Mouse (Mus musculus) left cerebral cortex, adult 8-10 months (tissue): ENCODE data around the gene Fgfr1op2. TPM values are rescaled to one million over a fixed set of nuclear protein-coding genes. Genes with fewer than 3 reads are reported as not detected.
"Not testable (repeated sequence)": the region's sequence is repeated elsewhere in the genome, so short reads cannot be mapped to it uniquely, and the experiment has no call there.

ENCODE experiments used
- DNase-seq, 2 experiments: peaks; one replicate each; pipeline ENCODE4 v3.0.0; 2022; ENCODE audit warnings: low spot score in 2 of 2
- total RNA-seq, 4 experiments: library from RNA; stranded (reverse); gene quantifications; 2 replicates each; pipeline ENCODE4 v1.2.4; 2022

Fgfr1op2 gene
- 10 to 100 TPM; 92.6 to 96.2 (median 94.2) TPM for total RNA-seq

DNA sequence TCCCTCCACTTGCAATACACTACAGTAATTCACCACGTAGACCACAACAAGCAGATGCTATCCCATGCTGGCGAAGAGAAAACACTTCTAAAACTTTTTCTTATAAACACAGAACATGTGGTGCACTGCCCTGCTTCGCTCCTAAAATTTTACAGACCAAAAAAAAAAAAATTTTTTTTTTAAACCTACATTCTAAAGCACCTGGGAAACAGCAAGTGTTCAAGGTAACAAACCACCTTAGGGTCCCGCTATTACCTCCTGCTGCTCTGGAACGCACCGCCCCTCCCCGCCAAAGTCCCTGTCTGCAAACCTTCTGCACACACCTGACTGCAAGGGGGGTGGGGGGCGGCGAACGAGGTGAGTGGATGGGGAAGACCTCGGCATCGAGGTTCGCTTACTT, at the start of gene Fgfr1op2:
Fgfr1op2 (plus strand) TSS at position 301 of the 400 bp plus-strand sequence.
- DNase-seq, result no peak

GRCm38 (mm10) chr6:146527537-146527936, 49.5 kb upstream of the Fgfr1op2 start:
- DNase-seq, result no peak

GRCm38 (mm10) chr6:146530363-146530762, 46.6 kb upstream of the Fgfr1op2 start:
- DNase-seq, result no peak

DNA sequence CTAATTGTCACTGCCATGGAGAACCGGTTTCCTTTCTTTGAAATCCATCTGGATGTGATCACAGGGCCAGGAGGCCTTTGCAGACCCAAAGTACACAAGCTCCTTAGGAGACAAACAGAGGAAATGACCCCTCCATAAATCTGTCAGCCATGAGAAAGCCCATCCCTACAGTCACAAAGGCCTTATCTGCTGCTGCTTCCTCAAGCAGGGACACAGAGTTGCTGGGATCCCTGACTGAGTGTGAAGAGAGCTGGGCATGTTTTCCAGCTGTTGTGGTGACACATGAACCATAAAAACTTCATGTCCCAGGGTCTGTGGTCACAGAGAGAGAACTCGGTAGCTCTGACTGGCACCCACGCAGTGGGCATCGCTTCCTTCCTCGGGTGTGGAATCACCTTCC, 46.2 kb upstream of the Fgfr1op2 start:
- no peak for DNase-seq

- DNase-seq, result no peak
Observed at GRCm38 (mm10) chr6:146533146-146533545, 43.9 kb upstream of the Fgfr1op2 start.

- DNase-seq, result no peak
Observed at GRCm38 (mm10) chr6:146535501-146535900, 41.5 kb upstream of the Fgfr1op2 start.

DNA sequence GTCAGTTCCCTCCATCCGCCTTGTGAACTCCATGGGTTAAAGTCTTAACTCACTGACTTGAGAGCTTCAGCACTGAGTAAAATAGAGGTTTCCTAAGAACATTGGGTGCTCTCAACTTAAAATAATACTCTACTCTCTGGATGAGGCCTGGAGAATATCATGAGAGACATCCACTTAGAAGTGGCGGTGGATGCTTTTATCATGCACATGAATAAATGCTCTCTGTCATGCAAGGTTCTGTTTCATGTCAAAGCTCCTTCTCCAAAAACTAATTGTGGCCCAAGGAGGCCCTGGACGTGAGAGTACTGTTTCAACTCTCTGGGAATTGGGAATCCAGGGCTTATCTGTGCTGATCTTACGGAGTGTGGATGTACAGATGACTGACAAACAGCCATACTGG, 39.9 kb upstream of the Fgfr1op2 start:
- DNase-seq, result no peak

- DNase-seq, result no peak
Observed at GRCm38 (mm10) chr6:146538071-146538470, 38.9 kb upstream of the Fgfr1op2 start.

DNA sequence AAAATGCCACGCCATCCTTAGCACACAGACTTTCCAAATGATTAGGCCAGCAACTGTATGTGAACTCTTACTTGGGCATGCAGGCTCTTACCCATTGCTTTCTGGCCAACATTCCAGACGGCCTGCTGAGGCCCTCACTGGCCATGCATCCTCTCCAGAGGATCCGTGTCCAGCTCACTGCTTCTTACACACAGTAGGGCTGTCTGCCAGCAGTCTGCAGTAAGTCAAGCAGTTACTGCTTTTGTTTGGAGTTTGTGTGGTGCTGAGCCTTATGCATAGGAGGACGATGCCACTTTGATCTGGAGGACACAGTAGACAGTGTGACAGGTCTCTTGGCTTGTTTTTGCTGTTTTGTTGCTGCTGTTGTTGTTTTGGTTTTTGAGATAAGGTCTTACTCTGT, 38.3 kb upstream of the Fgfr1op2 start:
- no peak for DNase-seq

- no peak for DNase-seq
Observed at GRCm38 (mm10) chr6:146540386-146540785, 36.6 kb upstream of the Fgfr1op2 start.

GRCm38 (mm10) chr6:146544622-146545021, 32.4 kb upstream of the Fgfr1op2 start:
- DNase-seq, result no peak

DNA sequence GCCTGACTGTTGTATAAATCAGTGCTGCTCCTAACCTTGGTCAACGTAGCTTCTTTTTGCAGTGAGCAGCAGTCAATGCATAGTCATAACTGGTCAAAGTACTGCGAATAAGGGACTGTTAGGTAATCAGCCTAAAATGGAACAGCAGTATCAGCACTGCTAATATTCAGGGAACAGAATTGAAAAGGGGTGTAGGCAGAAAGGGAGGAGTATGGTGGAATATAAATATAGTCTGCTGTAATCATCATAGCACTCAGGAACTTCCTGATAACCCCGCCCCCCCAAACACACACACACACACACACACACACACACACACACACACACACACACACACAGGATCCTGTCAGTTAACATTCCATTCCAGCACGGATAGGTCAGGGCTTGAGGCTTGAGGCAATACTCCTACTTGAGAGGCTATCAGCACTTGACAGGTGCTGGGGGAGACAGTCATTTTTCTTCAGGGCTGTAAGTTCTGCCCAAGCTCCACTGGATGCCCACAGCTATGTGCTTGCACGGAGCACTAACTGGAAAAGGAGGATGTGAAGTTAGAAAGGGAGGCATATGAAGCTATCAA, 31.6 kb upstream of the Fgfr1op2 start:
- no peak for DNase-seq

- DNase-seq, result no peak
Observed at GRCm38 (mm10) chr6:146550421-146550820, 26.6 kb upstream of the Fgfr1op2 start.

DNA sequence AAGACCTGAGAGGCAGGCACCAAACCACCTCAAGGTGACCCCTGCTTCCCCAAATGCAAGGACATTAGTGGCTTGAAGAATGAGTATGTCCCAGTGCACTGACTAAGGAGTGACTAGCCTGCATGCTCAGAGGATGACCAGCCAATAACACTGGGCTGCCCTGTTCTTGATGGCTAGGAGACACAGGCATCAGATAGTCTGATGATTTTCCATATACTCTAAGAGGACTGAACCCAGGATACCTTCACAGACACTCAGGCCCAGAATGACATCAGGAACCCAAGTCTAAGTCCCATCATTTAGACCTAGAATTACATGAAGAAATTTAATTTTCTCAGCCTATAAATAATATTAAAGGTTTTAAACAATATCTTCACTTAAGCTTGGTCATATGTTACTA, 25.7 kb upstream of the Fgfr1op2 start:
- DNase-seq, result no peak

DNA sequence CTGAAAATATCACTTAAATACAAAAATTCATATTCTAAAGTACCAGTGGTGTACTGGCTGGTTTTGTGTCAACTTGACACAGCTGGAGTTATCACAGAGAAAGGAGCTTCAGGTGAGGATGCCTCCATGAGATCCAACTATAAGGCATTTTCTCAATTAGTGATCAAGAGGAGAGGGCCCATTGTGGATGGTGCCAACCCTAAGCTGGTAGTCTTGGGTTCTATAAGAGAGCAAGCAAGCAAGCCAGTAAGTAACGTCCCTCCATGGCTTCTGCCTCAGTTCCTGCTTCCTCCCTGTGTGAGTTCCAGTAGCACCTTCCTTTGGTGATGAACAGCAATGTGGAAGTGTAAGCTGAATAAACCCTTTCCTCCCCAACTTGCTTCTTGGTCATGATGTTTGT, 14.5 kb upstream of the Fgfr1op2 start:
- DNase-seq, result not testable (repeated sequence)

DNA sequence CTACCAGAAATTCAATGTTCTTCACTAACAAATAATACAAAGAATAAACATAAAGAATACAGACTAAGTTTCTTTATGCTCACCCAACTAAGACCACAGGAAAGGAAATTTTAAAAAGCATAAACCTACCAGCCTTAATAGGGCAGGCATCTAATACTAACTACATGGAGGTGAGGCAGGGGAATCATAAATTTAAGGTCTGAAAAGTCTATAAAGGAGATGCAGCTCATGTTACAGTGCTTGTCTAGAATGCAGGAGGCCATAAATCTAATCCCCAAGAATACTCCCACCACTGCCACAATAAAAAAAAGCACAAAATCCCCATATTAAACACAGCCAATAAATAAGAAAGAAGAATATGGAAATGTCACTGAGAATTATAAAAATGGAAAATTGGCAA, 4.9 kb upstream of the Fgfr1op2 start:
- DNase-seq, result no peak

DNA sequence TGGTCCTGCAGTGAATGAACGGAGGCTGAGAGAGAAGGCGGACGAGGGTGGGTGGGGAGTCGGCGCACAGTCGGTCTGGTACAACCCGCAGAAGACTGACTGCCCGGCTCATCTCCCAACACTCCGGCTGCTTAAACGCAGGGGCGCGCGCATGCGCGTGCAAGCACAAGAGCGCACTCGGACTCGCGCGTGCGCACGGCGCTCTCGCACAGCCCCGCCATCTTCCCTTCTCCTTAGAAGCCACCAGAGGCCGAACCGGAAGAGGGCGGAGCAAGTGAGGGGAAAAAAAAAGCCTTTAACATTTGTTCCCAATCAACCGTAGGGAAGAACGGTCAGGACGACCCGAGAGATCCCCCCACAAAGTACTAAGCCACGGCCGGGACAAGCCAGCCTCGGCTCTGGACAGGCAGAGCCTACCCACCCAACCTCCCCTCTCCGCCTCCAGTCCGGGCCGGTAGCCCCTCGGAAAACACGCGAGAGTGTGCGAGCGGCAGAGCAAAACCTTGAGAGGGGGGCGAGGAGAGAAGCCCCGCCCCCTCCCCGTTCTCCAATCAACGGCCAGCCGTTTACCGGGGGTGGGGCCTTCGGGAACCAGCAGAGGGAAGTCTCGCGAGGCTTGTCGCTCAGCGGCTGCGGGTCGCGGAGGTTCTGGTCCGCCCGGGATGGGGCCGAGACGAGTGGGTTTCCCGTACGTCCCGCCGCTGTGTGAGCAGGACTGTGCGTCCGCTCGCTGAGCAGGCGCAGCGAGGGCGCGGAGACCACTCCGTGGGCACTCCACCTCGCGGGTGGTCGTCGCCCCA, 507 bp downstream of the Fgfr1op2 start, which contains the start of gene Ints13:
Ints13 (minus strand) TSS at position 526 of the 800 bp plus-strand sequence.
- peak; percentile 90 to 97 for DNase-seq

DNA sequence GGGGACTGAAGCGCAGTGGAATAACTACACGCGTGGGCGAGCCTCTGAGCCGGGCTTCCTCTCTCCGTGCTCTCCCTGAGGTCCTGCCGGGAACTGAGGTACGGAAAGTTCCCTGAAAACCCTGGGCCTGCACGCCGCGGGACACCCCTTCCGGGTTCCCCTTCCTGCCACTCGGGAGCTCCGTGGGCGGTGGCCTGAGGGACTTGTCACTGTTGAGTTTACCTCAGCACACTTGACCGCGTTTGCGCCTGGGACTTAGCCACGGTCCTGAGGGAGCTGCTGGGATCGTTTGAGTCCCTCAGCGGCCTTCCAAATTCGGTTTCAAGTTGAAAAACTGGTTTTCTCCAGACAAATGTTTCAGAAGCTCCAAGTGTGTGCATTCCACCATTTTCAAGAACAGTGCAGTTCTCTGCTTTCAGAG, 1.1 kb downstream of the Fgfr1op2 start:
- DNase-seq, result no peak

GRCm38 (mm10) chr6:146578586-146578985, 1.6 kb downstream of the Fgfr1op2 start:
- DNase-seq, result no peak

DNA sequence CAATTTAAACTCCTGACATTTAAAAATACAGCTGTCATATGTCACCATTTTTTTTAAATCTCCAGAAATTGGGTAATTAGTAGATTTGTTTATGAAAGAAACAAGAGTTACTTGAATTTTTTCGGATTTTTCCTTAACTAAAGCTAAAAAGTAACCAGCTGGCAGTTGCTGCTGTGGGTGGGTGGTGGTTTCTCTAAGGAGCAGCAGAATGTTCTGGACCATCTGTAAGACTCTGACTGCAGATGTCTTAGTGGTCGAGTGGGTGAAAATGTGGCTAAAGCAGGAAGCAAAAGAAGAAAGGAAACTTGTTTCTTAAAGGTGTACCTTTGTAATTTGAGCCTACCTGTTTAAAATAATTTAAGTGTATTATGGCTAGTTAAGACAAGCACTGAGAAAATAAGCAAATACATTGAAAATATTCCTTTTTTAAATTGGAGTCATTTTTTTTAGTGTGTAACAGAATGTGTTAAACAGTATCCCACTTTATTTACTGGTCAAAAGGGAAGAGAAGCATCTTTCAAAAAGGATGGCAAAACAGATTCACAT, 3.5 kb downstream of the Fgfr1op2 start:
- peak in 1 of 2 experiments; percentile 74 for DNase-seq

- DNase-seq, result no peak
Observed at GRCm38 (mm10) chr6:146583366-146584046, 6.5 kb downstream of the Fgfr1op2 start.

- DNase-seq, result no peak
Observed at GRCm38 (mm10) chr6:146585134-146585533, 8.1 kb downstream of the Fgfr1op2 start.
